Mouse (Mus musculus) kidney, embryonic 14.5 days (tissue): ENCODE results near the gene Hivep3. TPM values are rescaled to one million over a fixed set of nuclear protein-coding genes. Genes with fewer than 3 reads are reported as not detected.

ENCODE experiments used
- ATAC-seq: fragments of 200-750 bp; cut with Nextera tagmentation; 2 replicates; pipeline ENCODE4 v1.8.0; 2017; ENCODE audit warnings: moderate number of reproducible peaks, mild to moderate bottlenecking, moderate TSS enrichment, moderate library complexity; ENCODE audit not compliant: low FRiP score, low TSS enrichment
- H3K27ac ChIP-seq: fragments of 300-500 bp; sonication (generic); 2 replicates; pipeline ENCODE4 v1.5.1; 2014; ENCODE audit warnings: low read depth, mild to moderate bottlenecking, low read length, moderate library complexity, mixed read lengths
- H3K27me3 ChIP-seq: fragments of 300-500 bp; sonication (generic); 2 replicates; pipeline ENCODE4 v1.6.1; 2014; ENCODE audit warnings: mild to moderate bottlenecking, low read length; ENCODE audit not compliant: control insufficient read depth, insufficient read depth
- H3K36me3 ChIP-seq: fragments of 300-500 bp; sonication (generic); 2 replicates; pipeline ENCODE4 v1.6.1; 2014; ENCODE audit warnings: low read length, mixed read lengths; ENCODE audit not compliant: control insufficient read depth, insufficient read depth
- H3K4me1 ChIP-seq: fragments of 300-500 bp; sonication (generic); 2 replicates; pipeline ENCODE4 v1.6.1; 2014; ENCODE audit warnings: low read length, mixed read lengths; ENCODE audit not compliant: control insufficient read depth, insufficient read depth
- H3K4me2 ChIP-seq: fragments of 300-500 bp; sonication (generic); replicated peaks from 2 replicates; pipeline ENCODE4 v1.6.1; 2014; ENCODE audit warnings: low read depth, mild to moderate bottlenecking, low read length
- H3K4me3 ChIP-seq: fragments of 300-500 bp; sonication (generic); 2 replicates; pipeline ENCODE4 v1.5.1; 2014; ENCODE audit warnings: mild to moderate bottlenecking, low read length
- H3K9ac ChIP-seq: fragments of 300-500 bp; sonication (generic); 2 replicates; pipeline ENCODE4 v1.6.1; 2014; ENCODE audit warnings: low read depth, mild to moderate bottlenecking, low read length, moderate library complexity
- H3K9me3 ChIP-seq: fragments of 300-500 bp; sonication (generic); 2 replicates; pipeline ENCODE4 v1.6.1; 2016; ENCODE audit warnings: low read length; ENCODE audit not compliant: control insufficient read depth
- WGBS: fragments of 180-500 bp; shearing (Covaris S2); extraction: QIAGEN DNeasy Blood & Tissue Kit; methylation state at CpG from one replicate; pipeline ENCODE4 v1.1.7; 2014; 5-methylcytosine and 5-hydroxymethylcytosine counted together
- polyA plus RNA-seq: library from polyadenylated mRNA; unstranded; fragments of >200 nt; fragmentation: Nextera tagmentation; extraction: Ambion mirVana; gene quantifications from 2 replicates; pipeline ENCODE4 v1.2.1, GENCODE M21; 2014

Gene Hivep3
- polyA plus RNA-seq, 1 experiment from 2014 or later: 6.3 TPM

DNA sequence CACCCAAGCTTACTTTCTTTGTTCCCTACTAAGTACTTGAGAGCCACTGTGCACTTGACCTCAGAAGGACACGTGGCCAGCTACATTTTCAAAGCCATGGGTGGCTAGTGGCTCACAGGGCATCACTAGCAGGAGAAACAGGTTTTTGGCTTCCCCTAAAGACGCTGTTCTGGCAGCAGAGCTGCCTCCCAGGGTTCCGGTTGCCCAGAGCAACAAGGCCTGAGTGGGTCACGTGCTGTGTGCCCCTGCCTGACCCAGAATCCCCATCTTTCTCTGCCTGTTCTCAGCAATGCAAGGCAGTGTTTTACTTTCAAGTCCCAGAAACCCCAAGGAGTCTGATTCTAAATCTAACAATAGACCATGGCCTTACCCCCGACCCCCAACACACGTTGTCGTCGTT is 198.3 kb downstream of the Hivep3 start:
- H3K27ac ChIP-seq: no peak overlapping the region
- no peak for ATAC-seq
- H3K4me3 ChIP-seq: no peak overlapping the region
- H3K36me3 ChIP-seq: no peaks in the 10 kb centered on the region
- no peaks in the 10 kb centered on the region for H3K9me3 ChIP-seq
- 0 out of 2 replicates have a peak, but pooled peaks cover 4% of the 10 kb centered on the region for H3K4me1 ChIP-seq
- no peaks in the 10 kb centered on the region for H3K27me3 ChIP-seq
- no peak overlapping the region for H3K4me2 ChIP-seq
- WGBS: 33% methylated on average over 8 of the region's 8 CpGs
- H3K9ac ChIP-seq: no peak overlapping the region

DNA sequence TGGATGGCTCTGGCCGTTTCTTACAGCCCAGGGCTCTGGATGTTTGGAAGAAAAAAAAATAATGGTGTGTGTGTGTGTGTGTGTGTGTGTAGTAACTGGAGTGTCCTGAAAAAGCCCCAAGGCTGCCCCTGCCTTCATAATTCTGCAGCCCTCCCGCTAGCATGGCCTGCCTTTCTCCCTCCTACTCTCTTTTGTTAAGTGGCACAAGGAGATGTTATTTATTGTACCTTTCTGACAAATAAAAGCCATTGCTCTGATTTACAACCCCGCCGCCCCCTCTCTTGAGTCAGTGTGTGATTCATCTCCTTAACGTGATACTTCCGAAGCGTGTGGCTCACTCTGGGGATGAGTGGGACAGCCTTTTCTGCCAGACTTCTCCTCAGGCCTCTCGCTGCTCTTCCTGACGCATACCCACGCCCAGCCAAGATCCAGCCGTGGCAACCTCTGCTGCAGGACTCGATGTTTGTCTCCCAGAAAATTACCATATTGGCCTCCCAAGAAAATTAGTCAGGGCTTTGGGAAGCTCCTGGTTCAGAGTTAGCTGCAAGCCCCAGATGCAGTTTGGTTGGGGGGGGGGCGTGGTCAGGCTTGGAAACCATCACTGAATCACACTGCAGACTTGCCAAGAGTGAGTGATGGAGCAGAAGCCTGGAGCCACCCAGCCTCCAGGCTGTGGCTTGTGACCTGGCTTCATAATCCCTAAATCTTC is 199.1 kb downstream of the Hivep3 start:
- 17% methylated on average over 13 of the region's 13 CpGs for WGBS
- H3K9ac ChIP-seq: no peak overlapping the region
- no peak overlapping the region for H3K4me2 ChIP-seq
- H3K27ac ChIP-seq: no peak overlapping the region
- ATAC-seq: peak; percentile 80
- H3K4me3 ChIP-seq: no peak overlapping the region
- no peaks in the 10 kb centered on the region for H3K27me3 ChIP-seq
- no peaks in the 10 kb centered on the region for H3K36me3 ChIP-seq
- no peaks in the 10 kb centered on the region for H3K9me3 ChIP-seq
- 0 out of 2 replicates have a peak, but pooled peaks cover 4% of the 10 kb centered on the region for H3K4me1 ChIP-seq

DNA sequence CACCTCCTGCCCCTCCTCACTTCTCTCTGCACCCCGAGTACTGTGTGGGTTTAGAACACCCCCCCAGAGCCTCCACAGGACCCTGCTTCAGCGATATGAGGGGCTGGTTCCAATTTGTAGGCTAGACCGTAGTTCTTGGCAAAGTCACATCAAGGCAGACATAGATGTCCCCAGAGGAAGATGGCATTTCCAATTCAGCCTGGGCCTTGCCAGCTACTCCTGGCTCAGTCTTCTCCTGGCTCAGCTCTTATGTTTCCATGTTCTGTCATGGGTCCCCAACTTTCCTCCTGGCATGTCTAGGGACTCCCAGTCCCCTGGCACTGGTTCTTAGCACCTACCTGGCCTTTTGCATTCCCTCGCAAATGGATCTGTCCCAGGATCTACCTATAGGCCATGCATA is 201.3 kb downstream of the Hivep3 start:
- no peak overlapping the region for H3K27ac ChIP-seq
- 0 out of 2 replicates have a peak, but pooled peaks cover 4% of the 10 kb centered on the region for H3K4me1 ChIP-seq
- WGBS: 86% methylated on average over 4 of the region's 4 CpGs
- H3K9ac ChIP-seq: no peak overlapping the region
- H3K4me3 ChIP-seq: no peak overlapping the region
- no peak for ATAC-seq
- no peaks in the 10 kb centered on the region for H3K36me3 ChIP-seq
- H3K27me3 ChIP-seq: no peaks in the 10 kb centered on the region
- no peaks in the 10 kb centered on the region for H3K9me3 ChIP-seq
- no peak overlapping the region for H3K4me2 ChIP-seq

DNA sequence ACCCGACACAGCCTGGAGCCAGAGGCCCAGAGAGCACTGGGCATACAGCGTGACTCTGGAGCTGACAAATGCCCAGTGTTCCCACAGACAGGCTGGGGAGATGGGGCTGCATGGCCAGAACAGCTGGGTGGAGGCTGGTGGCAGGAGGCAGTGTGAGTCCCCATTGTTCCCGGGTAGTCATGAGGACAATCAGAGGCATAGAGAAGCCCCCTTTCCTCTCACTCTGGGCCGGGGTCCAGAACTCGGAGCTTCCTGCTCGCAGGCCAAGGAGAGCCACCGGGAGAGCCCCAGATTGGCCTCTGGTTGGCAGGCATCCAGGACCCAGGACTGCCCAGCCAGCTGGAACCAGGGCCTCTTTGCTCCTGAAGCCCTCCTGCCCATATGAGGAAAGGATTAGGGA is 204.3 kb downstream of the Hivep3 start:
- no peak overlapping the region for H3K9ac ChIP-seq
- WGBS: 52% methylated on average over 7 of the region's 7 CpGs
- no peaks in the 10 kb centered on the region for H3K27me3 ChIP-seq
- no peaks in the 10 kb centered on the region for H3K4me1 ChIP-seq
- no peak overlapping the region; the same call in 1 of the 2 replicates for H3K27ac ChIP-seq
- H3K4me3 ChIP-seq: no peak overlapping the region
- ATAC-seq: 0 out of 2 replicates have a peak, but pooled peaks have one; percentile 24
- H3K9me3 ChIP-seq: no peaks in the 10 kb centered on the region
- H3K4me2 ChIP-seq: no peak overlapping the region
- no peaks in the 10 kb centered on the region for H3K36me3 ChIP-seq

DNA sequence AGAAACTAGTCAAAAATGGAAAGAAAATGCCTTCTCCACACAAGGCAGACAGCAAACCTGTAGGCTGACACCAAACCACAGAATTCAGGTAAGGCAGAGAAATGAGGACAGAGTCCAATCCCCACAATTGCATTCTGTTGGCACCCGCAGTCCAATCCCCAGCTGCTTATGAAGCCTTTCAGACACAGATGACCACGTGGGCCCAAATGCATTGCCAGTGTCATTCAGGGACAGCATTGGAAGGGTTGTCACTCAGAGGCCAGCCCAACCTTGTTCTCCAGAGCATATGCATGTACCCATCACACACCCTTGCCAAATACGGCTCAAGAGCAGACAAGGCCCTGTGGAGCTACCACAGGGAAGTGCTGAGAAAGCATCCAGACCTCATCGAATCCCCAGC is 204.9 kb downstream of the Hivep3 start:
- Histone ChIP-seq H3K4me3 (no peak overlapping the region), H3K27me3 (no peaks in the 10 kb centered on the region), H3K4me1 (no peaks in the 10 kb centered on the region), H3K9ac (no peak overlapping the region), H3K36me3 (no peaks in the 10 kb centered on the region), H3K27ac (no peak overlapping the region; the same call in 1 of the 2 replicates), H3K9me3 (no peaks in the 10 kb centered on the region), H3K4me2 (no peak overlapping the region)
- 82% methylated on average over 4 of the region's 4 CpGs for WGBS
- ATAC-seq: no peak

DNA sequence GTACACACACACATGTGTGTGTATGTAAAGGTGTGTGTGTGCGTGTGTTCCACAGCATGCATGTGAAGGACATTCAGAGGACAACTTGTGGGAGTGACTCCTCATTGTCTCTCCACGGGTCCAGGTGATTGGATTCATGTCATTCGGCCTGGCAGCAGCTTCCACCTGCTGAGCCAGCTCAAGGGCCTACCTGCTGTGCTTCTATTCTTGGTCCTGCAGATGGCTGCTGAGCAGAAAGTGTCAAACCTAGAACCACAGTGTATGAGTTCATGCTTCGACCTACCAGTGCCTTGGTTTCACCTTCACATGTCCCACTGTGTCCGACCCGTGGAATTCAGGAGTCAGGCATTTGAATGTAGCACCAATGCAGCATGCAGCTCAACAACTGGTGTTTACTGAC is 206.2 kb downstream of the Hivep3 start:
- Histone ChIP-seq H3K4me3 (no peak overlapping the region), H3K27me3 (no peaks in the 10 kb centered on the region), H3K36me3 (no peaks in the 10 kb centered on the region), H3K4me2 (no peak overlapping the region), H3K27ac (no peak overlapping the region), H3K9ac (no peak overlapping the region), H3K4me1 (no peaks in the 10 kb centered on the region), H3K9me3 (peaks cover 2% of the 10 kb centered on the region; the same call in 1 of the 2 replicates)
- no peak for ATAC-seq
- WGBS: 88% methylated on average over 6 of the region's 6 CpGs

DNA sequence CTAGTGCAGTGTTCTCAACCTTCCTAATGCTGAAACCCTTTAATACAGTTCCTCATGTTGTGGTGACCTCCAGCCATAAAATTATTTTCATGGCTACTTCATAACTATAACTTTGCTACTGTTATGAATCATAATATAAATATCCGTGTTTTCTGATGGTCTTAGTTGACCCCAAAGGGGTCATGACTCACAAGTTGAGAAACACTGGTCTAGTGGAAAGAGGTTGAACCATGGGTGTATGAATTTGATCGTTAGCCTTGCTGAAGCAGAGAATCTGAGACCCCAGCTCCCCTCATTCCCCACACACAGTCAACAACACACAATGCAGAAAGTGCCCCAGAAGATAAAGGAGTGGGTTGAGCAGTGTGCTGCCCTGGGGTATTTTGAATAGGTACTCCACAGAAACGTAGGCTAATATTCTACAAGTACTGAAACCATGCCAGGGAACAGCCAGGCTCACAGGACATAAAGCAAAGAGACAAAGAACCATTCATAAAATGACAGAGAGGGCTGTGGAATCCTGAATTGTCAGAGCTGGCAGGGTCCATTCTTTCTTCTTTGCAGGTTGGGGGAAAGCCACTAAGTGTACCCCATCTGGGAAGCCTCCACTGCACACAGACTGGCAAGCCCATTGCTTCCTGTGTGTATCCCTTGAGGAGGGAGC is 212.8 kb downstream of the Hivep3 start:
- H3K4me3 ChIP-seq: no peak overlapping the region
- WGBS: 69% methylated on average over 3 of the region's 3 CpGs
- ATAC-seq: no peak
- no peak overlapping the region for H3K27ac ChIP-seq
- peaks cover 7% of the 10 kb centered on the region; the same call in 1 of the 2 replicates for H3K9me3 ChIP-seq
- no peaks in the 10 kb centered on the region for H3K4me1 ChIP-seq
- H3K36me3 ChIP-seq: no peaks in the 10 kb centered on the region
- H3K9ac ChIP-seq: no peak overlapping the region
- H3K27me3 ChIP-seq: no peaks in the 10 kb centered on the region
- no peak overlapping the region for H3K4me2 ChIP-seq

DNA sequence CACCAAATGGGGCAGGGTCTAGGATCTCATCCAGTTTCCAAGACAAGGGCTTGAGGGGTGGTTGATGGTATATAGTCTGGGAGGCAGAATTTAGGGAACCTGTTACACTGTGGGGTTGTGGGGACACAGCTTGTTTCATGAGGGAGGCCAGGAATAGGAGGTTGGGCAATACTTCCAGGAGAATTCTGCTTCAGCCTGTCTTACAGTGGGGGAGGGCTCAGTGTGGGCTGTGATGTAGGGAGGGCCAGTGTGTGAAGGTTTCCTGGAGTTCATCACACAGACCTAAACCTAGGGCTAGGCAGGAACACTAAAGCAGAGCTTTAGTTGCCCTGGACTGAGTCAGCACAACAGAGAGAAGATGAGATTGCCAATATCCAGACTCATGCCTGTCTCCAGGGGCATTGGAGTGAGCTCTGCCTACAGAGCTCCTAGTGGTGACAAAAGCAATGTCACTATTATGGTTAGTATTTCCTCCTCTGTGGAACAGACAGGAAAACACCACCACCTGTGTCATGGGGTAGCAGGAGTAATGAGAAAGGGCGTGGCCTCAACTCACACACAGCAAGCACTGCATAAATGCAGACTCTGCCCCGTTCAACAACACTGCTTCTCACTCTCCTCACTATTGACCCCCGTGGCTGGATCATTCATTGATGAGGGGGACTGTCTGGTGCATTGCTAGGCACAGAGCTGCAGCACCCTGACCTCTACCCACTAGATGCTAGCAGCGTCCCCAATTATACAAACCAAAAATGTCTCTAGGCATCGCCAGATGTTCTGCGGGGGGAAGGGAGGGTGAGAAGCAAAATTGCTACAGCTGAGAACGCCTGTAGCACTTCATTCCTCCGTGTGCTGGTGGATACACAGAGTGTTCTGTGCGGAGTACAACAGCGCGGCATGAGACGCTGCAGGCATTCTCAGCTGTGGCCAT is 213.9 kb downstream of the Hivep3 start:
- Histone ChIP-seq H3K4me1 (no peaks in the 10 kb centered on the region), H3K4me2 (no peak overlapping the region), H3K27me3 (no peaks in the 10 kb centered on the region), H3K27ac (no peak overlapping the region), H3K36me3 (no peaks in the 10 kb centered on the region), H3K9me3 (peaks cover 7% of the 10 kb centered on the region; the same call in 1 of the 2 replicates), H3K9ac (no peak overlapping the region), H3K4me3 (no peak overlapping the region)
- 71% methylated on average over 12 of the region's 12 CpGs for WGBS
- no peak for ATAC-seq
